Mouse (Mus musculus) neutrophil, adult 5-6 weeks (primary cell): Measurements from ENCODE around the gene Polrmt. TPM values are rescaled to one million over a fixed set of nuclear protein-coding genes. Genes with fewer than 3 reads are reported as not detected.
A peak's percentile ranks its signal among the peaks of the same experiment; 100 is the strongest.
"Not testable (repeated sequence)": the region's sequence is repeated elsewhere in the genome, so short reads cannot be mapped to it uniquely, and the experiment has no call there.

ENCODE experiments used
- ATAC-seq: fragments of 151-379, 151-347 bp; 2 replicates; pipeline ENCODE4 v1.8.0; 2017; ENCODE audit warnings: mild to moderate bottlenecking, moderate TSS enrichment; ENCODE audit not compliant: insufficient number of reproducible peaks, poor library complexity, low FRiP score, severe bottlenecking; ENCODE audit errors: extremely low read depth
- total RNA-seq: library from RNA; stranded (forward); fragments of 200-1000 nt; gene quantifications from 2 replicates; pipeline ENCODE4 v1.2.3, GENCODE M21; 2017

The Polrmt gene
- total RNA-seq, 1 experiment from 2014 or later = 21.9 TPM

DNA sequence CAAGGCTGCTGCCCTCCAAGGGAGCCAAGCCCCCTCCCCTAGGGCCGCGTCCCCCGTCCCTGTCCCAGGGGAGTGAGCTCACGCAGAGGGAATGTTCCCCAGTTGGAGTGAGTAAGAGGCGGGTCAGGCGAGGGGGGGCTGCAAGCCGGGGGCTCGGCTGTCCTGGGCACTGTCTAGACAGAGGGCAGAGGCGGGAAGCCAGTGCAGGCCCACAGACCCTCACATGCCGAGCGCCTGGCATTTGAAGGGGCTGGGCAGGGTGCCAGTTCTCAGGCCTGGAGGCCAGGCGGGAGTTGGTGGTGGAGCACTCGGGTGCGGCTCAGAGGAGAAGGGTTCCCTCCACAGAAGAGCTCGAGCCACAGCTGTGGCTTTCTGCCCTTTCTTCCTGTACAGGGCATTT, 31.6 kb upstream of the Polrmt start:
- ATAC-seq = no peak

- no peak for ATAC-seq
Measured at GRCm38 (mm10) chr10:79777103-79777531, 30.7 kb upstream of the Polrmt start, which contains the start of gene Fstl3. Gene Fstl3, plus strand, starts transcription at chr10:79777272.

DNA sequence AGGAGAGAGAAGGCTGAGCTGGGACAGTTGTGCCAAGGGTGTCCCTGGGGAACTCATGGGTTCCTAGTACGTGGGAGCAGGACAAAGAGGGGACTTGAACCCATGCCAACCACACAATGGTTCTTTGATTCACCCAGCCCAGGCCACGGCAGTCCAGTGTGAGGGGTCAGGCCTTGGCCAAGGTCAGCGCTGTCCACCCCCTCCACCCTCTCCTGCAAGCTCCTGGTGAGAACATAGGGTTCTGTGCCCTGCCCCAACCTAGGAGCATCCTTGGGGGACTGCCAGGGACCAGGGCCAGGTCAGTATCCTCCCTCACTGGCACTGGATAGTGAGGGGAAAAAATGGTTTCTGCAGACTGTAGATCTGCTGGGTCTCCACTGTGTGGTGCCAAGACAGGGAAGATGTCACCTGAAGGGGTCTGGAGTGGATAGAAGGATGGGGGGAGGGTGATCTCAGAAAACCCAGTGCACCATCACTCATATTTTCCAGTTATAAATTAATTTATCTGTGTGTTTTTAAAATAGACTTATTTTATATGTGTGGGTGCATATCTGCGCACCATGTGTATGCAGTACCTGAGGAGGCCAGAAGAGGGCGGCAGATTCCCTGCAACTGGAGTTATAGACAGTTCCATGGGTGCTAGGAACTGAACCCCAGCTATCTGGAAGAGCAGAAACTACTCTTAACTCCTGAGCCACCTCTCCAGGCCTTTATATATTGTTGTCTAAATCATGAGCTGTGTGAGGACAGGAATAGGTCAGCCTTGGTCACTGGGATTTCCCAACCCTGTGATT, 28.3 kb upstream of the Polrmt start:
- no peak for ATAC-seq

DNA sequence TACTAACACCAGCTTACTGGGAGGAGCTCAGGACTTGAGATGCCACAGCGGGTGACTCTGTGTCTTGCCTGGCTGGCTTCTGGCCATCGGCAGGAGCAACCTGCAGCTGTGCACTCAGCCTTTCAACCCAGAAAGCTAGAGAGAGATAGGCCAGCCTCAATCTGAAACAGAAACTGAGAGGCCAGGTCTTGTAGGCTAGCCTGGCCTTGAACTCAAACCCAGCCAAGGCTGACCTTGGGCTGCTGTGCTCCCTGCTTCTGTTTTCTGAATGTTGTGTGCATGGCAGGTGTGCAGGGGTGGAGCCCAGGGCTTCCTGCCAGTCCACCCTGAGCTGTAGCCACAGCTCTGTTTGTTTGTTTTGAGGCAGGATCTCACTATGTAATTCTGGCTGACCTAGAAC, 26.8 kb upstream of the Polrmt start:
- no peak for ATAC-seq

DNA sequence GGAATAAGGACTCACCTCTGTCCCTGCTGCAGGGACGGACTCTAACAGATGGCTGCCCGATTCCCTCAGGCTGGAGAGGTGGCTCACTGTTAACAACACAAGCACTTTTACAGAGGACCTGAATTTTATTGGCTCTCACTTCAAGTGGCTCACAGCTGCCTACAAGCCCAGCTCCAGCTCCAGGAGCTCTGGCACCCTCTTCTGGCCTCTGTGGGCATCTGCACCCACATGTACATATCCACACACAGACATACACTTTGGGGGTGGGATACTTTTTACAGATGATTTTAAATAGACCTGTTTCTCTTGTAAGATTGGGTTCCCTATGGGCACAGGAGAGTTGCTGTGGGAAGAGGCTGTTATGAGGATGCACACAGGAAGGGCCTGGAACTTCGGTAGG, 25.9 kb upstream of the Polrmt start:
- no peak for ATAC-seq

DNA sequence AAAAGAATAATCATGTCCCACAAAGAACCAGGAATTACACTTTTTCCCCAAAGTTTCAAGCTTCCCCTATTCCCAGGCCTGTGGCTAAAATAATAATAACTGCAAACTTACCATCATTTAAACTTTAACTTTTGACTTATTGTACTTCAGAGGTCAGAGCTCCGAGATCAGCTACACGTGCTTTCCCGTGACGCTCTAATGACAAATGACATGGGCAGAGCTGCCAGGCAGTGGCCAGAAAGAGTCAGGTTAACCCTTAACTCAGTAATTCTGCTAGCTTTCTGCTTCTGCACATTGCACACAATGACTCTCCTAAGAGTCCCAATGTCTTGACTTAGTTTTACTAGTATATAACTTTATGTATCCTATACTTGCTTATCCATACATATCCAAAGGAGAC, 22.9 kb upstream of the Polrmt start:
- no peak for ATAC-seq

DNA sequence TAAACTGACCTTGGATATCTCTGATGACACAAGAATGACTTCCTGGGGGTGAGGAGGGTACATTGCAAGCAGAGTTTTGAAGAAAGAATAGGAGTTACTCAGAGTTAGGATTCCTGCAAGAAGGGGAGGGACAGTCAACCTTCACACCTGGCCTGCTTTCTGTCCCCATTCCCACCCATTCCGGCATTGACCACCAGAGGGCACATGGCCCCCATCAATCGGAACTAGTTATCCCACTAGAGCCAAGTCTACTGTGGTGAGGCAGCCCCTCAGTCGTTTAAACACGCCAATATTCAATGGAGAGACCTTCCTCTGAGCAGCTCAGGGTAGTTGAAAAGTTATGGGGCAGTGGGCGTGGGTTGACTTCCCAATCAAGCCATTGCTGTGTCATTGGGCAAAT, 22.0 kb upstream of the Polrmt start:
- ATAC-seq = peak; percentile 23; the same call in 1 of the 2 replicates

DNA sequence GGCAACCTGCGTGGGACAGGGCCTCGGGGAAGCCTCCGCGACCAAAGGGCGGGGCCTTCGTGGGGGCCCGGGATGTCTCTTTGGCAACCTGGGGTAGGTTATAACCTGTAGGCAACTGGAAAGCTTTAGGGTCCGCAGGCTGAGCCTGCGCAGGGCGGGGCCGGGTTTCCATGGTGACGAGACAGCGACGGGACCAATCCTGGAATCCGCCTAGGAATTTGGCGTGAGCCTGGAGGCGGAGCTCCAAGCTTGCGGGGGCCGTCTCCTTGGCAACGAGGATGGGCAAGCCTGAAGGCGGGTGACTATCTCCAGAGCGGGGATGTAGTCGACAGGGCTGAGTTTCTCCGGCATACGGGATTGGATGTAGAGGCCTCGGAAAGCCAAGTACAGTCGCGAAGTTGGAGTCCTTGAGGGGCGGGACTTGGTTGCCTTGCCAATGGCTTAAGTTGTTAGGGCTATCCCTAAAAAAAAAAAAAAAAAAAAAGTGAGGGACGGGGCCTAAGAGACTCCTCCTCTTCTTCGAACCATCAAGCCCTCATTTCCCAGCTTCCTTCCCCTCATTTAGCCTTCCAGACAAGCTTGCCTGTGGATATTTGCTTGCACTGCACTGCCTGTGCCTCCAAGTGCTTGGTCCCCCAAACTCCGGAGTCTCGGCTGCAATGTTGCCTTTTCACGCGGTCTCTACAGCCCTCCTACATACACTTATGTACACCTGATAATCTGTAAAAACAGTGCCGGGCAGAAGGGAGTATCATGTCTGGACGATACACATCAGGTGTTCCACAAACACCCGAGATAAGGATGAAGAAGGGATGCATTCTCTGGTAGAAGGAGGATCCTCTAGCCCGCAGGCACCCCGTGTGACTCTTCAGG, 21.2 kb upstream of the Polrmt start:
- no peak for ATAC-seq

DNA sequence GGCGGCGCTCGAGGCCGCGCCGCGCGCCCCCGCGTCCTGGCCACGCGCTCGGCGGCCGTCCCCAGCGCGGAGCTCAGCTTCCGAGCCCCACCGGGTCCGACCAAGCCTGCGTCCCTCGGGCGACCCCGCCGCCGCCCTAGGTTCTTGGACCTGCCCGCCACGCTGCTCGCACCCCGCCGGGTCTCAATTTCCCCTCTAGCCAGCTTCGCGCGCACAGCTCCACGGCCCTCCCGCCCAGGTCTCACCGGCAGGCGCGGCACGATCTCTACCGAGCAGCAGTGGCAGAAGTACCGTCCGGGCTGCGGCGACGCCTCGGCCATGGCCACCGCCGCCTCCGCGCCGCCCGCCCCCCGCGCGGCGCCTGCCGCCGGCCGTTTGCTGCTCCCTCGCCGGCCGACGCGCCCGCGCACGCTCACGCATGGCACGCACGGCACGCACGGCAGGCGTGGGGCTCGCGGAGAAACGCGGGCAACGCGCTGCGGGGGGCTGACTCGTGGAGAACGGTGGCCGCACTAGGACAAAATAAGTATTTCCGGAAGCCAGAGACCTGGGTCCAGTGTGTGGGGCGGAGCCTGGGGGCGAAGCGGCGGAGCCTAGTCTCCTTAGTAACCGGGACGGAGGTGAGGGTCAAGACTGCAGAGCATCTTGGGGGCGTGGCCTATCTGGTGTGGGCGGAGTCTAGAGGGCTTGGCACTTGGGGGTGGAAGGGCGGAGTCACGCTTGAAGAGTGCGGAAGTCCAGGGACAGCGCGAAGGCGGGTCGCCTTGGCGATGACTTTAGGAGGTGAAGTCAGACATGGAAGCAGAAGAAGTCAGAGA, 20.3 kb upstream of the Polrmt start, which contains the start of gene Rnf126:
TSS of gene Rnf126 (minus strand) at position 445 of the 818 bp plus-strand sequence.
- peak; percentile 94 for ATAC-seq

DNA sequence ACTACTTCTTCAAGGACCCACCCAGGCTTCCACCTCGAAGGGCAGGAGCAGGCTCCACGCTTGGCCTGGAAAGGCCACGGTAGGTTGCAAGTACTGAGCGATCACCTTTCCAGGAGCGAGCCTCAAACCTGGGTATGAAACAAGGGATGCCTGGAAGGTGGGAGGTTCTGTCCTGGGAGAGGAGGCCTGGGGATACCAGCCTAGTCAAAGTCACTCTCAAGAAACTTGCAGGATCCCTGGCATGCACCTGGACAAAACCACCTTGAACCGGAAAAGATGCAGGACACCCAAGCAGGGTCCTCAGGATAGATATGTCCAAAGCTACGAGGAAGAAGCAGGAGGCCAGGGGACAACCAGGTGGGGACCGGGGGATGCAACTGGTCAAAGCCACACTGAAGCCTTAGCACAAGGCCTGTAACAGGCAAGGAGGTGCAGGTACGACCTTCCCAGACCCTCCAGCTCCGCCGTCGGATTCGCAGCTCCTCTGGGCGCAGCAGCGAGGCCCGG, 19.7 kb upstream of the Polrmt start:
- no peak for ATAC-seq

GRCm38 (mm10) chr10:79765228-79765745, 18.9 kb upstream of the Polrmt start:
- no peak for ATAC-seq

- no peak for ATAC-seq
Measured at GRCm38 (mm10) chr10:79764234-79764633, 17.9 kb upstream of the Polrmt start.

- no peak for ATAC-seq
Measured at GRCm38 (mm10) chr10:79762875-79763274, 16.5 kb upstream of the Polrmt start.

- ATAC-seq = no peak
Measured at GRCm38 (mm10) chr10:79760603-79761143, 14.3 kb upstream of the Polrmt start.

DNA sequence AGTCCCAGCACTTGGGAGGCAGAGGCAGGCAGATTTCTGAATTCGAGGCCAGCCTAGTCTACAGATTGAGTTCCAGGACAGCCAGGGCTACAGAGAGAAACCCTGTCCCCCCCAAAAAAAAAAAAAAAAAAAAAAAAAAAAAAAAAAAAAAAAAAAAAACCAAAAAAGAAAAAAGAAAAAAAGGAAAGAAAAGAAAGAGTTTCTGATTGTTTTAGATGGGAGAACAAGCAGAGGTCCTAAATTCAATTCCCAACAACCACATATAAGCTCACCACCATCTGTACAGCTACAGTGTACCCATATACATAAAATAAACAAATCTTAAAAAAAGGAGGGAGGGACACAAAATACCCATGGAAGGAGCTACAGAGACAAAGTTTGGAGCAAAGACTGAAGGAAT, 13.3 kb upstream of the Polrmt start:
- ATAC-seq = not testable (repeated sequence)

- no peak for ATAC-seq
Measured at GRCm38 (mm10) chr10:79756660-79757059, 10.3 kb upstream of the Polrmt start.

DNA sequence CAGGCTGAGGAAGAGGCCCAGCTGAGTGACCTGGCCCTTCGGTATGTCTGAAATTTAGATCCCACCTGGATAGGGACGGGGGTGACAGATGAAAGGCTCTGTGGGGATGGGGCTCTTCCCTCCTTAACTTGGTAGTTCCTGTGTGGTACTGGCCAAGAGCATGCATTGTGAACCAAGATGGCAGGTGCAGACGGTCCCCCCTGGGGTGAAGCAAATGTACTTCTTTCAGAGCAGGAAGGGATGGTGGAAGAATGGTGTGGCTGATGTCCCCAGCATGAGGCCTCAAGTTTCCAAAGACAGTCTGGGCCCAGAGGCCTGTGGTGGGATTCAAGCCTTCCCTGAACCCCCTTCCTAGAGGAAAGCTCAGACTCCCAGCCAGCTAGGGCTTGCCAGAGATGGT, 9.5 kb upstream of the Polrmt start:
- no peak for ATAC-seq

DNA sequence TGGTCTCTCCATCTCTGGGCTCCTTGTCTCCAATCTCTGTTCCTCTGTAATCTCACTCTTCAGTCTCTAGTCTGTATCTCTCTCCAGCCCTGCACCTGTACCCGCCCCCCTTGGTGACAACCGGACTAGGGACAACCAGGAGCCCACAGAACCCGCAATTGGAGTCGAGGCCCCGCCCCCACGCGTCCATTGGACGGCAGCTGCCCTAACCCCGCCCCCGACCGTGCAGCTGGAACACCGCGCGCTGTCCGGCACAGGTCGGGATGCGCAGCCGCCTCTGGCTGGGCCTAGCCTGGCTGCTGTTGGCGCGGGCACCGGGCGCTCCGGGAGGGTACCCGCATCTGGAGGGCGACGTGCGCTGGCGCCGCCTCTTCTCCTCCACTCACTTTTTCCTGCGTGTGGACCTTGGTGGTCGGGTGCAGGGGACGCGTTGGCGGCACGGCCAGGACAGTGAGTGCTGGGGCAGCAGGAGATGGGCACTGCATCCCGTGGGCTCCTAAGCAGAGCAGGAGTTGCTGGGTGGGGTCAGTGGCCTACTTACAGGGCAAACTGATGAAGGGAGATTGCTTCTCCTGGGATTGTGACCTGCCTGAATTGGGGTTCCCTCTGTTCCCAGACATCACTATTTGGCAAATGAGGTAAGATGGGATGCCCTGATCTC, 8.6 kb upstream of the Polrmt start, which contains the start of gene Fgf22:
TSS of gene Fgf22 (plus strand) at position 221 of the 661 bp plus-strand sequence.
- no peak for ATAC-seq
